Mouse (Mus musculus) heart, adult 2 months (tissue): ENCODE measurements around the gene Myo9a. TPM values are rescaled to one million over a fixed set of nuclear protein-coding genes. Genes with fewer than 3 reads are reported as not detected.
"Not testable (repeated sequence)": the region's sequence is repeated elsewhere in the genome, so short reads cannot be mapped to it uniquely, and the experiment has no call there.

Source experiments
- DNase-seq, 2 experiments: peaks; one replicate each; pipeline ENCODE4 v3.0.0; 2021
- H3K27ac ChIP-seq: fragments of 200-600 bp; 2 replicates; pipeline ENCODE4 v1.8.1; 2022
- H3K27me3 ChIP-seq: fragments of 200-500 bp; 2 replicates; pipeline ENCODE4 v1.6.1; 2012; ENCODE audit warnings: mild to moderate bottlenecking, low read length, inconsistent platforms, mixed read lengths; ENCODE audit not compliant: control insufficient read depth, insufficient read depth
- H3K36me3 ChIP-seq: fragments of 200-500 bp; 2 replicates; pipeline ENCODE4 v1.6.1; 2012; ENCODE audit warnings: low read length, inconsistent platforms; ENCODE audit not compliant: control insufficient read depth, insufficient read depth
- H3K4me1 ChIP-seq: fragments of 200-500 bp; 2 replicates; pipeline ENCODE4 v1.6.1; 2011; ENCODE audit warnings: low read length; ENCODE audit not compliant: control insufficient read depth, insufficient read depth
- H3K4me3 ChIP-seq: fragments of 200-600 bp; 2 replicates; pipeline ENCODE4 v1.8.1; 2022
- H3K79me2 ChIP-seq: fragments of 200-500 bp; replicated peaks from 2 replicates; pipeline ENCODE4 v1.6.1; 2012; ENCODE audit warnings: mild to moderate bottlenecking, inconsistent platforms, low read length, moderate library complexity, mixed read lengths; ENCODE audit not compliant: control insufficient read depth, insufficient read depth
- H3K9ac ChIP-seq: fragments of 200-500 bp; 2 replicates; pipeline ENCODE4 v1.6.1; 2012; ENCODE audit warnings: low read depth, mild to moderate bottlenecking, control low read depth, inconsistent platforms, low read length, mixed read lengths
- CTCF ChIP-seq: fragments of 200-600 bp; IDR thresholded peaks from 2 replicates; pipeline ENCODE4 v1.8.1; 2022; ENCODE audit warnings: antibody characterized with exemption, mild to moderate bottlenecking, moderate library complexity
- EP300 ChIP-seq: fragments of 200-500 bp; IDR thresholded peaks from 2 replicates; pipeline ENCODE4 v1.6.1; 2011; ENCODE audit warnings: low read depth, low read length, control low read depth; ENCODE audit not compliant: insufficient read depth
- POLR2A ChIP-seq: fragments of 200-500 bp; IDR thresholded peaks from 2 replicates; pipeline ENCODE4 v1.6.1; 2011; ENCODE audit warnings: mild to moderate bottlenecking, low read depth, low read length, control low read depth; ENCODE audit not compliant: insufficient read depth
- WGBS: fragments of 180-500 bp; shearing (Covaris S2); methylation state at CpG from one replicate; pipeline ENCODE4 v1.1.7; 2018; 5-methylcytosine and 5-hydroxymethylcytosine counted together
- intact Hi-C: fragments of 180-260 bp; cut with DNase I; formaldehyde crosslinking; loops from one replicate; pipeline ENCODE4 v1.15.1; 2025
- polyA plus RNA-seq: library from polyadenylated mRNA; depleted of rRNA; stranded (reverse); fragments of >200 nt; gene quantifications from 2 replicates; pipeline ENCODE4 v1.2.3, GENCODE M21; 2012
- total RNA-seq, 2 experiments: library from RNA; stranded (reverse); gene quantifications; 2 replicates each; pipeline ENCODE4 v1.2.3; 2021

Myo9a gene
- total and polyA plus RNA-seq, 3 experiments: 1.9 to 13.1 (median 11.0) TPM

GRCm38 (mm10) chr9:59760515-59760914 is 9.8 kb downstream of the Myo9a start:
- WGBS: 30% methylated on average over 3 of the region's 3 CpGs
- no peaks in the 10 kb centered on the region for H3K79me2 ChIP-seq
- H3K4me3 ChIP-seq: no peak overlapping the region
- no peaks in the 10 kb centered on the region for H3K27me3 ChIP-seq
- no peak overlapping the region for H3K9ac ChIP-seq
- no peaks in the 10 kb centered on the region for H3K4me1 ChIP-seq
- intact Hi-C loops: loop anchor here (1.0 kb wide), 1 partner anchor 37 kb away; no protein-coding TSS in a partner anchor
- H3K36me3 ChIP-seq: no peaks in the 10 kb centered on the region; the same call in 1 of the 2 replicates
- H3K27ac ChIP-seq: no peak overlapping the region
- no peak for DNase-seq
- TF ChIP-seq CTCF (peak; percentile 62), POLR2A (no peak)

DNA sequence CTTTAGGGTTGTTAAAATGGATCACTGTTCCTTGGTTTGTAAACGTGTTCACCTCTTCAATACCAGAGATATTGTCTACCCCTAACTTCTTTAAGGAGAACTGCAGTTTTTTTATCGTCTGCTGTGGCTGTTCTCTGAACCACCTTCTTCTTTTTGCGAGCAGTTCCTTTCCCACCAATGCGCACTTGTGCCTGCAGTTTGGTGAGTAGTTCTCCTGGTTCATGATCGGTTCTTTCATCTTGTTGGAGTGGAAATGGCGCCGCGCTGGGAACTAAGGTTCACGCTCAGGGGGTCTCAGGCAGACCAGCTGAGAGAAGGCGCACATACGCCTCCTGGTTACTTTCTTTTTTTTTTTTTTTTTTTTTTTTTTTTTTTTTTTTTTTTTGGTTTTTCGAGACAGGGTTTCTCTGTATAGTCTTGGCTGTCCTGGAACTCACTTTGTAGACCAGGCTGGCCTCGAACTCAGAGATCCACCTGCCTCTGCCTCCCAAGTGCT is 16.3 kb downstream of the Myo9a start:
- WGBS: 92% methylated on average over 12 of the region's 13 CpGs
- H3K27me3 ChIP-seq, H3K27ac ChIP-seq, H3K4me1 ChIP-seq, DNase-seq, H3K79me2 ChIP-seq, H3K36me3 ChIP-seq, H3K4me3 ChIP-seq, intact Hi-C loops, H3K9ac ChIP-seq: not testable (repeated sequence)

GRCm38 (mm10) chr9:59806046-59806774 is 55.5 kb downstream of the Myo9a start:
- intact Hi-C loops: not testable (repeated sequence)
- 77% methylated on average over 3 of the region's 3 CpGs for WGBS

GRCm38 (mm10) chr9:59884551-59884950 is 133.9 kb downstream of the Myo9a start:
- no peak overlapping the region for H3K27ac ChIP-seq
- H3K36me3 ChIP-seq: no peaks in the 10 kb centered on the region; the same call in 1 of the 2 replicates
- H3K27me3 ChIP-seq: no peaks in the 10 kb centered on the region
- H3K79me2 ChIP-seq: no peaks in the 10 kb centered on the region
- DNase-seq: no peak
- TF ChIP-seq POLR2A (no peak), EP300 (no peak), CTCF (no peak)
- H3K4me3 ChIP-seq: no peak overlapping the region
- H3K4me1 ChIP-seq: no peaks in the 10 kb centered on the region
- intact Hi-C loops: no loop called here
- H3K9ac ChIP-seq: no peak overlapping the region

More at GRCm38 (mm10) chr9:59806046-59806774, 55.5 kb downstream of the Myo9a start:
- H3K27me3 ChIP-seq, H3K4me3 ChIP-seq, H3K4me1 ChIP-seq, H3K27ac ChIP-seq, DNase-seq, H3K9ac ChIP-seq, H3K36me3 ChIP-seq, H3K79me2 ChIP-seq: not testable (repeated sequence)

DNA sequence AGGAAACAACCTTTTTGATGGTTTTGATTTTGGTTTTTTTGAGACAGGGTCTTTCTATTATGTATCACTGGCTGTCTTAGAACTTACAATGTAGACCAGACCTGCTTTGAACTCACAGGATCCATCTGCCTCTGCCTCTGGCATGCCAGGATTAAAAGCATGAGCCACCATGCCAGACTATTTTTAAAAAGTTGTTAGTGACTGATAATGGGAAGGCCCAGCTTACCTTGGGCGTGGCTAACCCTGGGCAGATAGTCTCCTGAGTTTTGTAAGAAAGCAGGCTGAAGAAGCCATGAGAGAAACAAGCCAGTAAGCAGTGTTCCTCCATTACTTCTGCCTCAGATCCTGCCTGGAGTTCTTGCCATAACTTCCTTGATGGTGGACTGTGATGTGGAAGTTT is 152.7 kb downstream of the Myo9a start:
- DNase-seq: no peak
- WGBS: 71% methylated on average over 1 of the region's 1 CpGs
- intact Hi-C loops: no loop called here
- no peaks in the 10 kb centered on the region; the same call in 1 of the 2 replicates for H3K36me3 ChIP-seq
- no peaks in the 10 kb centered on the region for H3K27me3 ChIP-seq
- no peak overlapping the region for H3K9ac ChIP-seq
- no peak overlapping the region for H3K4me3 ChIP-seq
- TF ChIP-seq POLR2A (no peak), EP300 (no peak), CTCF (no peak)
- H3K79me2 ChIP-seq: no peaks in the 10 kb centered on the region
- no peak overlapping the region for H3K27ac ChIP-seq
- no peaks in the 10 kb centered on the region for H3K4me1 ChIP-seq

GRCm38 (mm10) chr9:59914761-59915160 is 164.1 kb downstream of the Myo9a start:
- Histone ChIP-seq H3K27ac (no peak overlapping the region), H3K79me2 (no peaks in the 10 kb centered on the region), H3K9ac (no peak overlapping the region), H3K36me3 (no peaks in the 10 kb centered on the region), H3K4me1 (no peaks in the 10 kb centered on the region), H3K27me3 (no peaks in the 10 kb centered on the region), H3K4me3 (no peak overlapping the region)
- DNase-seq: no peak
- intact Hi-C loops: no loop called here
- no peak for TF ChIP-seq POLR2A
- TF ChIP-seq CTCF: no peak
- WGBS: 98% methylated on average over 1 of the region's 1 CpGs
